Mouse (Mus musculus) embryonic fibroblast, embryonic 13.5 days (primary cell): Measurements from ENCODE around the gene Uspl1. TPM values are rescaled to one million over a fixed set of nuclear protein-coding genes. Genes with fewer than 3 reads are reported as not detected.

Experiments
- H3K27ac ChIP-seq: 2 replicates; pipeline ENCODE4 v1.5.1; 2012; ENCODE audit warnings: low read length, control low read depth, inconsistent platforms; ENCODE audit not compliant: insufficient read depth
- H3K4me1 ChIP-seq: 2 replicates; pipeline ENCODE4 v1.6.1; 2011; ENCODE audit warnings: low read length; ENCODE audit not compliant: control insufficient read depth, insufficient read depth
- H3K4me3 ChIP-seq: 2 replicates; pipeline ENCODE4 v1.5.1; 2011; ENCODE audit warnings: mild to moderate bottlenecking, control low read depth, low read length; ENCODE audit not compliant: insufficient read depth
- CTCF ChIP-seq: IDR thresholded peaks from 2 replicates; pipeline ENCODE4 v1.5.1; 2011; ENCODE audit warnings: mild to moderate bottlenecking, control low read depth, low read length, moderate library complexity, borderline replicate concordance; ENCODE audit not compliant: insufficient read depth
- POLR2A ChIP-seq: IDR thresholded peaks from 2 replicates; pipeline ENCODE4 v1.6.1; 2011; ENCODE audit warnings: low read depth, mild to moderate bottlenecking, control low read depth, low read length, moderate library complexity
- polyA plus RNA-seq: library from polyadenylated mRNA; stranded (reverse); fragments of >200 nt; gene quantifications from 2 replicates; pipeline ENCODE4 v1.2.4, GENCODE M21; 2011; ENCODE audit warnings: low read depth; ENCODE audit not compliant: missing spikeins, insufficient read length

Gene Uspl1
- polyA plus RNA-seq, 1 experiment: 37.2 TPM

DNA sequence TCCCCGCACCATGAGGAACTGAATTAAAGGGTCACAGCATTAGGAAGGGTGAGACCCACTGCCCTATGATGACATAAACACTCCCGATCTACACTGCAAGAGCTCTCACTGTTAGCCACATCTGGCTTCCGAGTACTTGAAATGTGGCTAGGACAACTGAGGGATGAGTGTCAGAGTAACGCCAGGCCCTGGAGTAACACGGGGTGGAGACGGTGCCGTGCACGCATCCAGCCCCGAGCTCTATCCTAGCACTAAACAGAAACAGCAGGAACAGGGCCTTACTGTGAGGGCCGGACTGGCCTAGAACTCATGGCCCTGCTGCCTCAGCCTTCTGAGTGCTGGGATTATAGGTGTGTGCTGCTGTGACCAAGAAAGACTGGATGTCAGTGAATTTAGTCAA is 18.1 kb upstream of the Uspl1 start:
- Histone ChIP-seq H3K4me3 (no peak overlapping the region), H3K27ac (no peak overlapping the region), H3K4me1 (no peaks in the 10 kb centered on the region)
- TF ChIP-seq POLR2A: no peak
- no peak for TF ChIP-seq CTCF

DNA sequence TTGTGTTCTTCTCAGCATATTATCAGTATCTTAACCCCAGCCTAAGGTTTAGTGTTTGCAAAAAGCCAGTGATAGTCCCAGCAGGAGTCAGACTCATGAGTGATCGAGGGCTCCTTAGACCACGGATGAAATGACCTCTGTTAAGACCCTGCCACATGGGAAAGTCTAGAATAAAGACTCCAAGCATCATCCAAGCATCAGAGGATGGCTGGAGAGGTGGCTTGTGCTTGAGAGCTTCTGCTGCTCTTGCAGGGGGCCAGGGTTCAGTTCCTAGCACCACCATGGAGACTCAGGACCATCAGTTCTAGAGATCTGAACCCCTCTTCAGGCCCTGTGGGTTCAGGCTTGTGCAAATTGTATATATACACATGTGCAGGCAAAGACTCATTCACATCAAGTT is 16.1 kb upstream of the Uspl1 start:
- TF ChIP-seq CTCF (no peak), POLR2A (no peak)
- Histone ChIP-seq H3K27ac (no peak overlapping the region), H3K4me1 (no peaks in the 10 kb centered on the region), H3K4me3 (no peak overlapping the region)

DNA sequence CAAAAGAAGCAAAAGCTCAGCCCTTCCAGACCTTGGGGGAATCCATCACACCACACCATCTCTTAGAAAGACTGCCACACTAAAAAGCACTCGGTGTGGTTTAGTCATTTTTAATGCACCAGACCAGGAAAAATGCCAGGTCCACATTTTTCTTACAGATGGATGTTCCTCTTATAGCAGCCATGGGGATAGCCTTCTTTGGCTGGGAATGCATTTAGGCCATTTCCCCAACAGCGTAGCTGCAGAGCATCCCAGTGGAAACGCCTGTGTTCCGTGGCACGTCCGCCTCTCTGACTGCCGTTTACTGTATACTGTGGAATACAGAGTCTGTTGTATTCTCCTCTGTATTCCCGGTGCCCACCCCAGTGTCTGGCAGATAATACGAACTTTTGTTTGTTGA is 15.3 kb upstream of the Uspl1 start:
- H3K4me3 ChIP-seq: no peak overlapping the region
- no peak overlapping the region for H3K27ac ChIP-seq
- no peak for TF ChIP-seq CTCF
- no peak for TF ChIP-seq POLR2A
- H3K4me1 ChIP-seq: no peaks in the 10 kb centered on the region

DNA sequence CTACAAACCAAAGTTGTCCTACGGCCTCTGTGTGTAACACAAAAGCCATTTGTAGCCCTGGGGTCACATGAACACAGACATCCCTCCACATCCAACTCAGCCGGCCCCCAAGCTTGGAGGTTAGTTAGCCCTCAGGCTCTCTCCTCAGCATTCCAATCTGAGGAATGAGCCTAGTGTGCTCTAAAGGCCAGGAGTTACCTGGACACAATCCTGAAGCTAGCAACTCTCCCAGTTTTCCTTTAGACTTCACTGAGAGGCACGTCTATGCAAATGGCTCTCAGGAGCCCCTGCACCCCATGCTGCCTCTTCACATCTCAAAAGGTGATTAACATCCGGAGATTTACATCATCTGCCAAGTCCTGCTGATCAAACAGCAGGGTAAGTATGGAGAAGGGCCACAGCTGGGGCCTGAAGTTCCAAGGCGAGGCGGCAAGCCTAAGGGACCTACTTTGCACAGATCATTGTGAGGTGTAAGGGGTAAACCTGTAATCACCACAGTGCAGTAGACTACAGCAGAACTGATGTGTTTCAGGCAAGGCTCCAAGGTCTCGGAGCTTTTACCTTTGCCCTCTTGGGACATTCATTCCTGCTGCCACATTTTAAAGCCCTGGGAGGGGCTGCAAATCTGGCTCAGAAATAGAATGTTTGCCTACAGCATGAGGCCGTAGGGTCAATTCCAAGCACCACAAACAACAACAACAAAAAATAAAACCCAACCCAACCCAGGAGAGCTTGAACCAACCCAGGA is 13.1 kb upstream of the Uspl1 start:
- no peak overlapping the region for H3K27ac ChIP-seq
- no peak overlapping the region for H3K4me3 ChIP-seq
- H3K4me1 ChIP-seq: no peaks in the 10 kb centered on the region
- TF ChIP-seq POLR2A (no peak), CTCF (no peak)

DNA sequence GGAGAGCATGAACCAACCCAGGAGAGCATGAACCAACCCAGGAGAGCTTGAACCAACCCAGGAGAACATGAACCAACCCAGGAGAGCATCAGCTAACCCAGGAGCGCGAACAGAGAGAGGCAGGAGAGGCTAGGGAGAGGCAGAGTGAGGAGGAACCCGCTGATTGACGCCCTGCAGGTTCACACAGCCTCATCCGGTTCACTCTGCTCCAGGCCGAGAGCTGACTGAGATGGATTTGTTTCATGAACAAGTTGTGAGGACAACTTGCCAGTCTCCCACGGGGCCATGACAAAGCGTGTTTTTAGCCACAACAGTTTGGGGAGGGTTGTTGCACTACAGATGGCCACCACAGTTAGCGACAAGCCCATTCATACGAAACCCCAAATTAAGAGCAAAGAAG is 11.9 kb upstream of the Uspl1 start:
- no peak overlapping the region for H3K27ac ChIP-seq
- no peak for TF ChIP-seq CTCF
- TF ChIP-seq POLR2A: no peak
- no peak overlapping the region for H3K4me3 ChIP-seq
- no peaks in the 10 kb centered on the region for H3K4me1 ChIP-seq

DNA sequence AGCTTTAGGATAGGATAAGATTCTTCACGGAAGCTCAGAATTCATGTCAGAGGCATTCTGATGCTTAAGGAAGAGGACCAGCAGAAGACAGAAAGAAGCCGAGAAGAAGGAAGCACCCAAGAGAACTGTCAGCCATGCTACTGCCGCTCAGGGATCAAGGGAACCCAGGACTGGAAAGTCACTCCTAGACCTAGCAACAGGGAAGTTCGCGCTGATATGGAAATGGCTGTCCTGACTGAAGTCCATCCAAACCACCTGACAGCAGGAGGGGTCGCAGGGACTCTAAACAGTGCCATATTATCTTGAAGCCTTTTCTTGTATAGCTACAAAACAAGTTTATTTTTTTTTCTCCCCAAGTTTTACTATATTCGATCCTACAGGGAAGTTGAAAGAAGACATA is 9.6 kb upstream of the Uspl1 start:
- Histone ChIP-seq H3K27ac (no peak overlapping the region), H3K4me3 (no peak overlapping the region), H3K4me1 (no peaks in the 10 kb centered on the region)
- no peak for TF ChIP-seq CTCF
- no peak for TF ChIP-seq POLR2A

DNA sequence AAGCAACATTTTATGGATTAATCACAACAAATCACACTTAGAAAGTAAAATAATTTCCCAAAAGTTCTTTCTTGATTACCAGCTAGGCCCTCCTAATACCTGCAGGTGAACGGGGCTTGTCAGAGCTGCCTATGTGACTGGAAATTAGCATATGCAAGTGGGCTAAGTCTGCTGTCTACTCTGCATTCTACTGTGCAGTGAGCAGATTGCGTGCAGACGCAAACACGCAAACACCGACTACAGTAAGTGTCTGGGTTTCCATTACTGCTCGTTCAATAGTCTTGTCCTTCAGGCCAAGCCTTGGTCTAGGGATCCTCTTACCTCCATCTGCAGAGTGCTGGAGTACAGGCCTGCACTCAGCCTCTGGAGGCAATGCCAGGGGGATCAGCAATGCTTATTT is 8.4 kb upstream of the Uspl1 start:
- H3K4me3 ChIP-seq: no peak overlapping the region
- no peak overlapping the region for H3K27ac ChIP-seq
- H3K4me1 ChIP-seq: no peaks in the 10 kb centered on the region
- TF ChIP-seq POLR2A (no peak), CTCF (no peak)

DNA sequence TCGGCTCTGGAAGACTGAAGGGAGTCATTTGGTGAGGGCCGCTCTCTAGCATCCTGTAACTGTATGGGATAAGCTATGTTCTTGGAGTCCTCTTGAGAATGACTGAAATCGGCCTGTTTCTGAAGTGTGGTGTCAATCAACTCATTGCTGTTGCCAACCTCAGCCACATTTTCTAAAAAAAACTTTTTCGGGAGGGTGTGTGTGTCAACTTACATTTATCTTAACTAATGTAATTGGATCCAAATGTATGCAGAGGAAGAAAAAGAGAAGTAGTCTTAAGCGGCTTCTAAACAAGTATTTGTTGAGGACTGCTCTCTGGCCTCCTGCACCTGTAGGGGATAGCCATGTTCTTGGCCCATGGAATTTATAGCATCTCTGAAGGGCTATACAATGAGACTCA is 6.1 kb upstream of the Uspl1 start:
- no peak overlapping the region for H3K4me3 ChIP-seq
- TF ChIP-seq CTCF (no peak), POLR2A (no peak)

DNA sequence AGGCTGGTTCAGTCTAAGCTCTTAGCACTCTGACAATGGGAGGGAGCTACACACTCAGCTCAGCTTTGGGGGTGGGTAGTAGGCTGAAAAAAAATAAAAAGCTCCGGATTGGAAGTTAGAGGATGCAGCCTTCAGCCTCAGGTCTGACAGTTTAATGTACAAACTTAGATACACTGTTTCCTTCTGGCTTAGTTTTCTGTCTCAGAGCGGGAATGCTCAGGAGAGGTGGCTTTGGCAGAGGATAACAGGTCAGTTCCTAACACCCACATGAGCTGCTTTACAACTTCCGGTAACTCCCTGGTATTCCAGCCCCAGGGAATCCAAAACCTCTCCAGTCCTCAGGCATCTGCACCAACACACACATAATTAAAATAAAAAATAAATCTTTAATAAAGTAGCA is 4.3 kb upstream of the Uspl1 start:
- H3K27ac ChIP-seq: no peak overlapping the region
- TF ChIP-seq POLR2A: no peak
- no peak for TF ChIP-seq CTCF
- no peaks in the 10 kb centered on the region for H3K4me1 ChIP-seq
- no peak overlapping the region for H3K4me3 ChIP-seq

More for the DNA sequence above, 6.1 kb upstream of the Uspl1 start:
- Histone ChIP-seq H3K27ac (no peak overlapping the region), H3K4me1 (no peaks in the 10 kb centered on the region)

DNA sequence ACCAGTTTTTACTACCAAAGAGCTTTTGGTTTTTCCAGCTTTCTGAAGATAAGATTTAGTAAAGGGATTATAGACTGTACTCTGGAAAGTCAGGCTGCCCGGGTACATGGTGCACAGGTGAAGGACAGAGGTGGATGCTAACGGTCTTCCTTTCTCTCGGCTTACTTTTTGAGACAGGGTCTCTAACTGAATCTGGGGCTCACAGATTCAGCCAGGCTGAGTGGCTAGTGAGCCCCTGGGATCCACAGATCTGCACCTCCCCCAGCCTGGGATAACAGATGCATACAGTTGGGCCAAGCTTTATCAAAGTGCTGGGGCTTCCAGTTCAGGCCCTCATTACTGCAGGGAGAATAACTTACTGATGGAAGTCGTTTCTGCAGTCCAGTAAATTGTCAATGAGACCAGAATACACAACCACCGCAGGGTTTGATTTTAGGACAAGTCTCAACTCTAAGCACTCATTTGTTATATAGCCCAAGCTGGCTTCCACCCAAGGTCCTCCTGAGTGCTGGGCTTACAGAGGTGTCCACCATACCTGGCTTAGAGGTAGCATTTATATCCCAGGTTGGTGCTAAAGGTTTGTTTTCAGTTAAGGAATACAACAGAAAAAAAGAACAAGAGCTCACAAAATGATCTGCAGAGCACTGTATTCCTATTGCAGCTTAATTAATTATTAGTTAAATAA is 1.8 kb upstream of the Uspl1 start:
- TF ChIP-seq CTCF (no peak), POLR2A (no peak)
- H3K27ac ChIP-seq: no peak overlapping the region
- H3K4me3 ChIP-seq: no peak overlapping the region
- no peaks in the 10 kb centered on the region for H3K4me1 ChIP-seq
